Mouse (Mus musculus): Measurements from ENCODE around the gene Col9a3.
A peak's percentile ranks its signal among the peaks of the same experiment; 100 is the strongest.

- TF ChIP-seq CTCF (IDR thresholded peaks at IDR 0.05; ENCODE audit: borderline replicate concordance, insufficient read depth, low read depth, low read length) (peak; percentile 17; the same call in 1 of the 2 replicates), POLR2A (IDR thresholded peaks at IDR 0.05; ENCODE audit: borderline replicate concordance, insufficient read depth, low read length) (no peak)
Measured at GRCm38 (mm10) chr2:180560245-180560644, 37.3 kb upstream of the Col9a3 start.

All from cerebellum, adult 2 months (tissue).